Mouse (Mus musculus): ENCODE data around the gene Gstt1.

DNA sequence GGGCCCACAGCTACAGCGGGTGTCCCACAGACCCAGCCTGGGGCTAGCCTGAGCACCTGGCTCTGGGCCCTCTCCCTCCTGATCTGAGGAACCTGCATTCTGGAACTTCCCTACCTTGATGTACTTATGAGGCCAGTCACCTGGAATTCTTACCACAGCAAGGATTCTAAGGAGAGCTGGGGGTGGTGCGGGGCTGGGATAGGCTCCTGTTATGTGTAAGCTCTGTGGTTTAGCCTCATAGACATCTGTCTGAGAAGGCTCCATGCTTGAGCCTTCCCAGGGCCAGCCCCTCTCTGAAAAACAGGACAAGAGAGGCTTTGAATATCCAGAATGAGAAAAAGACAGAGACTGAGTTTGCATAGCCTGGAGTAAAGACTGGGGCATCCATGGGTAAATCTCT is 24.1 kb upstream of the Gstt1 start, which contains the start of gene Gstt4:
- TF ChIP-seq CTCF (IDR thresholded peaks at IDR 0.05; ENCODE audit: low read depth) (no peak), EP300 (IDR thresholded peaks at IDR 0.05; ENCODE audit: low read depth) (no peak)

Data from liver, embryonic 14.5 days (tissue).